Mouse (Mus musculus) embryonic facial prominence, embryonic 14.5 days (tissue): ENCODE measurements around the gene Myo1e. TPM values are rescaled to one million over a fixed set of nuclear protein-coding genes. Genes with fewer than 3 reads are reported as not detected.

ENCODE experiments used
- ATAC-seq: fragments of 200-750 bp; cut with Nextera tagmentation; 2 replicates; pipeline ENCODE4 v1.8.0; 2017; ENCODE audit warnings: low read depth, moderate number of reproducible peaks, moderate TSS enrichment
- DNase-seq: peaks from one replicate; pipeline ENCODE4 v3.0.0-alpha.2; 2015; ENCODE audit warnings: low spot score
- H3K27ac ChIP-seq: fragments of 300-500 bp; sonication (generic); replicated peaks from 2 replicates; pipeline ENCODE4 v1.5.1; 2014; ENCODE audit warnings: low read depth, mild to moderate bottlenecking, low read length, moderate library complexity
- H3K27me3 ChIP-seq: fragments of 300-500 bp; sonication (generic); replicated peaks from 2 replicates; pipeline ENCODE4 v1.6.1; 2014; ENCODE audit warnings: low read length; ENCODE audit not compliant: control insufficient read depth, insufficient read depth
- H3K36me3 ChIP-seq: fragments of 300-500 bp; sonication (generic); 2 replicates; pipeline ENCODE4 v1.6.1; 2014; ENCODE audit warnings: low read length, mixed read lengths; ENCODE audit not compliant: control insufficient read depth, insufficient read depth
- H3K4me1 ChIP-seq: fragments of 300-500 bp; sonication (generic); 2 replicates; pipeline ENCODE4 v1.6.1; 2014; ENCODE audit warnings: antibody characterized with exemption, low read length; ENCODE audit not compliant: control insufficient read depth, insufficient read depth
- H3K4me2 ChIP-seq: fragments of 300-500 bp; sonication (generic); 2 replicates; pipeline ENCODE4 v1.6.1; 2014; ENCODE audit warnings: low read depth, mild to moderate bottlenecking, low read length, moderate library complexity, mixed read lengths
- H3K4me3 ChIP-seq: fragments of 300-500 bp; sonication (generic); 2 replicates; pipeline ENCODE4 v1.5.1; 2014; ENCODE audit warnings: low read depth, mild to moderate bottlenecking, low read length
- H3K9ac ChIP-seq: fragments of 300-500 bp; sonication (generic); 2 replicates; pipeline ENCODE4 v1.6.1; 2014; ENCODE audit warnings: low read depth, mild to moderate bottlenecking, low read length, moderate library complexity, mixed read lengths
- H3K9me3 ChIP-seq: fragments of 300-500 bp; sonication (generic); 2 replicates; pipeline ENCODE4 v1.6.1; 2016; ENCODE audit warnings: low read length; ENCODE audit not compliant: control insufficient read depth
- WGBS: fragments of 180-500 bp; shearing (Covaris S2); extraction: QIAGEN DNeasy Blood & Tissue Kit; methylation state at CpG from one replicate; pipeline ENCODE4 v1.1.7; 2014; 5-methylcytosine and 5-hydroxymethylcytosine counted together
- polyA plus RNA-seq: library from polyadenylated mRNA; unstranded; fragments of >200 nt; fragmentation: Nextera tagmentation; extraction: Ambion mirVana; gene quantifications from 2 replicates; pipeline ENCODE4 v1.2.1, GENCODE M21; 2014

Myo1e gene
- polyA plus RNA-seq, 1 experiment from 2014 or later = 22.4 TPM

DNA sequence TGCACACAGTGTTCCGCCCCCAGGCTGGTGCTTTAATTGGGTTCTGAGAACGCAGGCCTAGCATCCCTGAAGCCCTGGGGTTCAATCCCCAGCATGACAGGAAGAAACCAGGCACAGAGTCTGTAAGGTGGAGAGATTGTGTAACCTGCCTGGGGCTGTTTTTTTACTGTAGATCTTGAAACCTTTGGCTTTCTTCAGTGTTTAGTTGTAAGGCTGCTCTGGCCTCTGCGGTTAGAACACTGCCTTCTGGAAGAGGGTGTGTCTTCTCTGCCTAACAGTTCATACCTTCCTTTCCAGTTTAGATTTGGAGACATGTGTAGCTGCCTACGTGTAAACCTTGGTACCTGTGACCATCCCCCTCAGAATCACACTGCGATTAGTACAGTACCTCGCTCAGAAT lies 67.3 kb downstream of the Myo1e start:
- WGBS = 89% methylated on average over 6 of the region's 6 CpGs

DNA sequence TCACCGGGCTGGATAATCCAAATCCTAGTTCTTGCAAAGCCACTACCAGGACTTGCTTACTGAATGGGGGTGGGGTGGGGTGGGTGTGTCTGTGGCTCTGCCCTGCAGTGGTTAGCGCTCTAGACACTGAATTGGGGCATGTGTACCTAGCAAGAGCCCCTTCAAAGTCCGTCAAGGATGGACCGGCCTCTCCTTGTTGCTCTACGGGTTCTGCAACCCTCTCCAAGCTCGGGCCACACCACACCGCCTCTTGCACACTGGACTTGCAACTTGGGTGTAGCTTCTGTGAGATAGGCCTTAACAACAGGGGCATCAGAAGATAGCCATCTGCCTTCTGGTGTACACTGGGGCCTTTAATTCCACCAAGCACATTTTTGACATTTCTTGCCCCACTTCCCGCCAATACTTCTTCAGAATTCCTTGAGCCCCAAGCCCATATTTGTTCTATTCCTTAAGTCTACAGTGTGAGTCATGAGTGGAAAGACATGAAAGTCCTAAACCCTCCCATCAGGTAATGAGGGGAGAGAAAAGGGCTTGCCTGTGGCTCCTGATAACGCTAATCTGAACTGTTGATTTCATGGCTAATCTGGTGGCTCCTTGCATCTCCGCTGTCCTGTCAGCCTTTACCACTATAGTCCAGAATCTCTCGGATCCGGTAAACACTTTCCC lies 67.9 kb downstream of the Myo1e start:
- ATAC-seq = no peak
- WGBS = 89% methylated on average over 12 of the region's 12 CpGs

More for the DNA sequence above, 67.3 kb downstream of the Myo1e start:
- Histone ChIP-seq H3K4me2 (no peak overlapping the region), H3K4me3 (no peak overlapping the region), H3K27me3 (no peaks in the 10 kb centered on the region), H3K36me3 (no peaks in the 10 kb centered on the region), H3K9ac (no peak overlapping the region), H3K9me3 (no peaks in the 10 kb centered on the region), H3K27ac (no peak overlapping the region), H3K4me1 (no peaks in the 10 kb centered on the region)
- no peak for ATAC-seq
- DNase-seq = no peak

DNA sequence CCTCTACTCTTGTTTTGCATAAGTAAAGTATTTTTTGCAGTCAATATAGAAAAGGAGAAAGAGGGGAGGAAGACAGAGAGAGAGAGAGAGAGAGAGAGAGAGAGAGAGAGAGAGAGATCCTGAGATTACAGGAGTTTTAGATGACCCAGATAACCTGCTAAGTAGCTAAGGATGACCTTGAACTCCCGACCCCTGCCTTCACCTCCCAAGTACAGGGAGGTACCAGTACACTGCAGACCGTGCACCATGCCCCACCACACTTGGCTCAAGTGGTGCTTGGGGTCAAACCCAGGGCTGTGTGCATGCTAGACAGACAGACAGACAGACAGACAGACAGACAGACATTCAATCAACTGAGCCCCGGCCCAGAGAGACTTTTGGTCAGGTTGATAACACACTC lies 69.9 kb downstream of the Myo1e start:
- H3K36me3 ChIP-seq = no peaks in the 10 kb centered on the region
- no peak overlapping the region for H3K4me3 ChIP-seq
- H3K9me3 ChIP-seq = 0 out of 2 replicates have a peak, but pooled peaks cover 4% of the 10 kb centered on the region
- ATAC-seq (no peak), DNase-seq (no peak)
- 78% methylated on average over 3 of the region's 3 CpGs for WGBS
- H3K27me3 ChIP-seq = no peaks in the 10 kb centered on the region
- H3K4me2 ChIP-seq = no peak overlapping the region
- H3K9ac ChIP-seq = no peak overlapping the region
- H3K27ac ChIP-seq = no peak overlapping the region
- no peaks in the 10 kb centered on the region for H3K4me1 ChIP-seq

More for the DNA sequence above, 67.9 kb downstream of the Myo1e start:
- no peaks in the 10 kb centered on the region for H3K27me3 ChIP-seq
- H3K36me3 ChIP-seq = no peaks in the 10 kb centered on the region
- DNase-seq = no peak
- no peak overlapping the region for H3K9ac ChIP-seq
- H3K4me2 ChIP-seq = no peak overlapping the region
- no peaks in the 10 kb centered on the region for H3K9me3 ChIP-seq
- no peaks in the 10 kb centered on the region for H3K4me1 ChIP-seq
- H3K27ac ChIP-seq = no peak overlapping the region
- no peak overlapping the region for H3K4me3 ChIP-seq

DNA sequence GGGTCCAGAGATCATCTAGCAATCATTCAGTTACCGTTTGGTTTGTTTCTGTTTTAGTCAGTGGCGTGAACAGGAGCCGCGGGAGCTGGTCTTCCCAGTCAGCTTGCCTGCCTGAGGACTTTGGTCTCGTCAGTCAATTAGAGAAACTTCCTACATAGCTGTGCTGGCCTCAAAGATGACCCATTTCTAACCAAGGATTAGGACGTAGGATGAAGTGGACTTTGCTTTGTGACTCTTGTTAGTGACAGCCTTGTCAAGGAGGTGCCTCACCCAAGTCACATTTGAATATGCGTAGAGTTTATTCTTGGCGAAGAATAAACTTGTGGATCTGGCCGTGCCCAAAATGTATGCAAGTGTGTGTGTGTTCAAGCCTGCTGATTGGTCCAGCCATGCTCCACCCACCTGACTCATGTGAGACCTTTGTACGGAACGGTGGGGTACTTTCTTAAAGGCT lies 70.4 kb downstream of the Myo1e start:
- ATAC-seq (no peak), DNase-seq (no peak)
- H3K9me3 ChIP-seq = 0 out of 2 replicates have a peak, but pooled peaks cover 4% of the 10 kb centered on the region
- no peak overlapping the region for H3K27ac ChIP-seq
- no peaks in the 10 kb centered on the region for H3K4me1 ChIP-seq
- no peak overlapping the region for H3K4me2 ChIP-seq
- H3K4me3 ChIP-seq = no peak overlapping the region
- 84% methylated on average over 11 of the region's 11 CpGs for WGBS
- no peaks in the 10 kb centered on the region for H3K36me3 ChIP-seq
- no peak overlapping the region for H3K9ac ChIP-seq
- H3K27me3 ChIP-seq = no peaks in the 10 kb centered on the region

DNA sequence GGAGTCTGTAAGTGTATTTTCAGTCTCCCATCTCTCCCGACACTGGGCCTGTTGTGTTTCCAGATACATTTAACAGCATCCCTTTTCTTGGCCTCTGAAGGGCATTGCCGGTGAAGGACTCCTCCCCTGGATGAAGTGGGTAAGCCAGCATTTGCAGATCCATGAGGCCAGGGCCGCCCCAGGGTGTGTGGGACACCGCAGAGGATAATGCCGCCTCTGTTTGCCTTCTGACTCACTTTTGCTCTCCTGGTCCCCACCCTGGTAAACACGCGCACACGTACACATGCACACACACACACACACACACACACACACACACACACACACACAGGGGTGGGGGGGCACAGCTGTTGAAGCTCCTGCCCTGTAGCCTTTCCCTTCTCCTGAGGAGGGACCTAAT lies 74.3 kb downstream of the Myo1e start:
- Histone ChIP-seq H3K9ac (no peak overlapping the region), H3K27me3 (no peaks in the 10 kb centered on the region), H3K4me2 (no peak overlapping the region), H3K4me1 (no peaks in the 10 kb centered on the region), H3K9me3 (0 out of 2 replicates have a peak, but pooled peaks cover 4% of the 10 kb centered on the region), H3K36me3 (no peaks in the 10 kb centered on the region), H3K27ac (no peak overlapping the region), H3K4me3 (no peak overlapping the region)
- 68% methylated on average over 8 of the region's 8 CpGs for WGBS
- ATAC-seq (no peak), DNase-seq (no peak)

DNA sequence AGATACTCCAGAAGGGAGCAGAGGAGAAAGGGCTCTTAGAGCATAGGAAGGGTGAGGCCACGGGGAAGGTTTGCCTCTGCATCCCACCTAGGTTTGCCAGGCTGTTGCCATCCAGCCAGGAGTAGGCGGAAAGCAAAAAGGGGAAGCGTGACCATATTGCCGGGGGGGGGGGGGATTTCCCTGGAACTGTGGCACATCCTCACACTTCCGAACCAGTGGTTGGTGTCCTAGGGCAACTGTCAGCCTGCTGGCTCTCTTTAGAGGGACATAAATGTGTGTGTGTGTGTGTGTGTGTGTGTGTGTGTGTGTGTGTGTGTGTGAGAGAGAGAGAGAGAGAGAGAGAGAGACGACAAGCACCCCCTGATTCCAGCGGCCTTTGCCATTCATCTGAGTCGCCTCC lies 75.0 kb downstream of the Myo1e start:
- no peak overlapping the region for H3K9ac ChIP-seq
- no peak overlapping the region for H3K4me3 ChIP-seq
- no peaks in the 10 kb centered on the region for H3K4me1 ChIP-seq
- H3K27me3 ChIP-seq = no peaks in the 10 kb centered on the region
- H3K27ac ChIP-seq = no peak overlapping the region
- no peak for DNase-seq
- 0 out of 2 replicates have a peak, but pooled peaks cover 4% of the 10 kb centered on the region for H3K9me3 ChIP-seq
- no peak for ATAC-seq
- H3K36me3 ChIP-seq = 0 out of 2 replicates have a peak, but pooled peaks cover 4% of the 10 kb centered on the region
- no peak overlapping the region for H3K4me2 ChIP-seq
- WGBS = 78% methylated on average over 8 of the region's 8 CpGs

DNA sequence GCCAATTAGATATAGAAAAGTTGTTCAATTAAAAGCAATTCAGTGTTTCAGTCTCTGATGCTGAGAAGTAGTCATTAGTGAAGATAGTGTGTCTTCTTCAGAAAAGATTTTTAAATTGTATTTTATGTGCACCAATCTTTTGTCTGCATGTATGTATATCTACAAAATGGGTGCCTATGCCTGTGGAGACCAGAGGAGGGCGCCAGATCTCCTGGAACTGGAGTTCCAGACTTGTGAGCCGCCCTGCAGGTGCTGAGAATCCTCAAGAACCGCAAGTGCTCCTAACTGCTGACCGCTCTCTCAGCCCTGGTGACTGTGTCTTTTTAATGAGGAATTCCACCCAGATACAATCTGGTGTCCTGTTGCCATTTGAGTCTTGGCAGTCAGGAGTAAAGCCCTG lies 76.0 kb downstream of the Myo1e start:
- Histone ChIP-seq H3K4me2 (no peak overlapping the region), H3K27me3 (no peaks in the 10 kb centered on the region), H3K4me3 (no peak overlapping the region), H3K27ac (no peak overlapping the region), H3K4me1 (no peaks in the 10 kb centered on the region), H3K36me3 (0 out of 2 replicates have a peak, but pooled peaks cover 4% of the 10 kb centered on the region), H3K9ac (no peak overlapping the region), H3K9me3 (0 out of 2 replicates have a peak, but pooled peaks cover 4% of the 10 kb centered on the region)
- no peak for DNase-seq
- ATAC-seq = no peak
- WGBS = 90% methylated on average over 4 of the region's 4 CpGs

DNA sequence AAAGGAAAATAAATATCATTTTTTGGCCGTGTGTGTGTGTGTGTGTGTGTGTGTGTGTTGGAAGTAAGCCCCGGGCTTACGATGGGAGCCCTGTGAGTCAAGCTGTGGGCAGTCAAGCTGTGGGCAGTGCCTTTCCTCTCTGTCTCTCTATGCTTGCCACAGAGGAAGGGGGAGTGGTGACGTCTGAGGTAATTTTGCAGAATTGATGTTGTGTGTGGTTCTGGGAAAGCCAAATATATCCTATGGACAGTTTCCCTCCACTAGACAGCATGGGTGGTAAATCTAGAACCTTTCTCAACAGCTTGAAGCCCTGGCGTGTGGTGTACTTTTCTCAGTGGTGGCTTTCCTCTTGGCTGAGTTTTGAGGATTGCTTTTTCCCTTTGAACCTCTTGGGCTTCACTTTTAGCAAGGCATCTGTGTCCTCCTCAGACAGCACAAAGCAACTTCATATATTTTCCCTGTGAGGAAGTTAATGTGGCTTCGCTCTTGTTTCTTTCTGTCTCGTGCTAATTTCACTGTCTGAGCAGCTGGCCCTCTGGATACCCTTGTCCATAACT lies 77.5 kb downstream of the Myo1e start:
- H3K4me1 ChIP-seq = no peaks in the 10 kb centered on the region
- 0 out of 2 replicates have a peak, but pooled peaks cover 4% of the 10 kb centered on the region for H3K36me3 ChIP-seq
- 64% methylated on average over 7 of the region's 7 CpGs for WGBS
- DNase-seq (no peak), ATAC-seq (peak; percentile 37; the same call in 1 of the 2 replicates)
- no peak overlapping the region for H3K27ac ChIP-seq
- H3K9ac ChIP-seq = no peak overlapping the region
- no peak overlapping the region for H3K4me3 ChIP-seq
- H3K4me2 ChIP-seq = no peak overlapping the region
- 0 out of 2 replicates have a peak, but pooled peaks cover 4% of the 10 kb centered on the region for H3K9me3 ChIP-seq
- no peaks in the 10 kb centered on the region for H3K27me3 ChIP-seq
